Comparison of ENCODE assay signal across 8 mouse cellular contexts in the genomic region with DNA sequence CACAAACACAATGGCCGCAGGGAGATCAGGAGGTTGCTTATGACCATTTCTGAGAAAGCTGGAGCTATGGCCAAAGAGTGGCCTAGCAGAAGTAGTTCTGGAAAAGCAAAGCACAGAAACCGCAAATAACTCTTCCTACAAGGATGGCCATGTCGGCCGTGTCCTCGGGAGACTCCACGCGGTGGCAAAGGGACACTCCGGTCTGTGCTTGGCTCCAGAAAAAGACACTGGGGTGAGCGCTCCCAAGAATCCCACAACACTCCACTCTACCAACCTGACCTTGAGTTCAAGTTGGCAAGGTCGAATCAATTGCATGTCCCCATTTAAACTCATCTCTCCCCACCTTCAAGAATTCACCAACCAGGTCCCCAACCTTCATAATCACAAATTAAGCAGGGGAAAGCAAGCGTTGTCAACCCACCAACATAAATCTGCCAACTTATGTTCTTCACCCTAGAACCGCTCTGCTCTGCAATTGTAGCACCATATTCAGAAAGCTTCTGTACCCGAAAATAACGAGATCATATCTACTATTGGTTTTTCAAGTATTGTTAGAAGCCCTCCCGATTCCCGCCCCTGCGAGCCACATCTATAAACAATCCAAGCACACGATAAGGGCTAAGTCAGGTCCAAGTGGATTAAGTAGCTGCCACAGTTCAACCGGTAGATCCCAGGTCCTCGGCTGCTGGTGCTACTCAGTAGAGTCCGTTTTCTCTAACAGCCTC. TPM values are rescaled to one million over a fixed set of nuclear protein-coding genes. Genes with fewer than 3 reads are reported as not detected.
DNase-seq lines count a peak whose midpoint lies in the region; ATAC-seq and TF ChIP-seq lines count a peak whose summit lies in the region.

No protein-coding gene starts in this region.

- no peaks in the 10 kb centered on the region for H3K36me3 ChIP-seq in spleen, adult 2 months (ENCODE audit: control insufficient read depth, insufficient read depth, low read length)
- H3K36me3 ChIP-seq in heart, embryonic 11.5 days (ENCODE audit: control insufficient read depth, insufficient read depth, low read length) = no peaks in the 10 kb centered on the region
- no peaks in the 10 kb centered on the region for H3K36me3 ChIP-seq in limb, embryonic 12.5 days
- no peaks in the 10 kb centered on the region for H3K36me3 ChIP-seq in neural tube, embryonic 14.5 days (ENCODE audit: control insufficient read depth, insufficient read depth, low read length)

- TF ChIP-seq POLR2A in spleen, adult 2 months (IDR thresholded peaks at IDR 0.05; ENCODE audit: low read depth, low read length) = no peak

- peak overlapping the region; percentile 82 for H3K9ac ChIP-seq in heart, embryonic 11.5 days (ENCODE audit: low read depth, low read length)
- peak overlapping the region; percentile 74 for H3K9ac ChIP-seq in limb, embryonic 12.5 days (replicated peaks)
- peak overlapping the region; percentile 82 for H3K9ac ChIP-seq in neural tube, embryonic 14.5 days (replicated peaks; ENCODE audit: low read depth, low read length)

- whole genome bisulfite sequencing in spleen, adult 2 months = 16% methylated on average over 21 of the region's 21 CpGs
- WGBS in heart, embryonic 11.5 days (ENCODE audit: insufficient replicate concordance) = 11% methylated on average over 21 of the region's 21 CpGs
- 19% methylated on average over 21 of the region's 21 CpGs for WGBS in limb, embryonic 12.5 days
- 11% methylated on average over 21 of the region's 21 CpGs for WGBS in neural tube, embryonic 14.5 days

- H3K4me2 ChIP-seq in heart, embryonic 11.5 days = peak overlapping the region; percentile 100
- H3K4me2 ChIP-seq in limb, embryonic 12.5 days = peak overlapping the region; percentile 100
- H3K4me2 ChIP-seq in neural tube, embryonic 14.5 days (ENCODE audit: low read depth, low read length) = peak overlapping the region; percentile 91

- DNase-seq in spleen, adult 2 months (ENCODE audit: low read depth in 1 of 2, low spot score in 2 of 2) = no peak
- DNase-seq in spleen, postnatal 36 days (ENCODE audit: low spot score in 2 of 2) = no peak
- DNase-seq in cerebellum, adult 9-11 months = peak; percentile 54
- no peak for DNase-seq in layer of hippocampus, adult 9-11 months
- no peak for DNase-seq in natural killer cell, adult 2 months (ENCODE audit: low spot score in 2 of 2)

- peak overlapping the region; percentile 63 for H3K4me3 ChIP-seq in spleen, adult 2 months (ENCODE audit: extremely low read depth, insufficient read depth, insufficient read length)
- peak overlapping the region; percentile 78 for H3K4me3 ChIP-seq in heart, embryonic 11.5 days (ENCODE audit: low read depth, low read length)
- H3K4me3 ChIP-seq in limb, embryonic 12.5 days (replicated peaks) = peak overlapping the region; percentile 78
- peak overlapping the region; percentile 82 for H3K4me3 ChIP-seq in neural tube, embryonic 14.5 days (ENCODE audit: low read depth, low read length)

- TF ChIP-seq CTCF in spleen, adult 2 months (IDR thresholded peaks at IDR 0.05; ENCODE audit: extremely low read depth, insufficient read depth, insufficient read length, insufficient replicate concordance) = no peak

- peaks cover 12% of the 10 kb centered on the region; the same call in 1 of the 2 replicates for H3K4me1 ChIP-seq in spleen, adult 2 months (ENCODE audit: control insufficient read depth, insufficient read depth, insufficient read length)
- peaks cover 7% of the 10 kb centered on the region for H3K4me1 ChIP-seq in heart, embryonic 11.5 days (ENCODE audit: control insufficient read depth, insufficient read depth, low read length)
- peaks cover 26% of the 10 kb centered on the region for H3K4me1 ChIP-seq in limb, embryonic 12.5 days (replicated peaks)
- H3K4me1 ChIP-seq in neural tube, embryonic 14.5 days (ENCODE audit: control insufficient read depth, insufficient read depth, low read length) = peaks cover 25% of the 10 kb centered on the region

- no peaks in the 10 kb centered on the region for H3K9me3 ChIP-seq in heart, embryonic 11.5 days (replicated peaks; ENCODE audit: control insufficient read depth, low read length)
- H3K9me3 ChIP-seq in limb, embryonic 12.5 days = no peaks in the 10 kb centered on the region
- no peaks in the 10 kb centered on the region for H3K9me3 ChIP-seq in neural tube, embryonic 14.5 days (ENCODE audit: control insufficient read depth, low read length)

- no peak for ATAC-seq in heart, embryonic 11.5 days (replicated peaks; ENCODE audit: insufficient number of reproducible peaks, low FRiP score, low TSS enrichment)
- ATAC-seq in limb, embryonic 12.5 days (ENCODE audit: insufficient number of reproducible peaks, insufficient read depth, low FRiP score, low TSS enrichment, low read depth) = no peak
- ATAC-seq in neural tube, embryonic 14.5 days (ENCODE audit: low read depth) = no peak

- H3K27me3 ChIP-seq in spleen, adult 2 months (ENCODE audit: control insufficient read depth, insufficient read depth, low read length) = peaks cover 3% of the 10 kb centered on the region; the same call in 1 of the 2 replicates
- H3K27me3 ChIP-seq in heart, embryonic 11.5 days (ENCODE audit: control insufficient read depth, insufficient read depth, low read length) = no peaks in the 10 kb centered on the region
- H3K27me3 ChIP-seq in limb, embryonic 12.5 days = peaks cover 22% of the 10 kb centered on the region
- no peaks in the 10 kb centered on the region for H3K27me3 ChIP-seq in neural tube, embryonic 14.5 days (ENCODE audit: control insufficient read depth, insufficient read depth, low read length)

- no peak overlapping the region for H3K27ac ChIP-seq in spleen, adult 2 months (ENCODE audit: insufficient read depth, low read length)
- H3K27ac ChIP-seq in heart, embryonic 11.5 days (ENCODE audit: low read depth, low read length) = no peak overlapping the region
- peak overlapping the region; percentile 80; the same call in 1 of the 2 replicates for H3K27ac ChIP-seq in limb, embryonic 12.5 days
- peak overlapping the region; percentile 89 for H3K27ac ChIP-seq in neural tube, embryonic 14.5 days (ENCODE audit: low read depth, low read length)

RNA-seq across cellular contexts. Expression of gene Frat2, which starts 1.4 kb away (rescaled TPM):
- 7.6 and 14.4 TPM in 2 replicates for polyA plus RNA-seq in spleen, adult 2 months (2012; rRNA removed)
- polyA plus RNA-seq in heart, embryonic 11.5 days (2014; fragmentation: Nextera tagmentation; extraction: Ambion mirVana) = 1.1 and 2.2 TPM in 2 replicates
- 5.0 and 5.6 TPM in 2 replicates for polyA plus RNA-seq in limb, embryonic 12.5 days (2016; fragmentation: Nextera tagmentation; extraction: Ambion mirVana)
- 5.4 and 12.0 TPM in 2 replicates for polyA plus RNA-seq in neural tube, embryonic 14.5 days (2014; fragmentation: Nextera tagmentation; extraction: Ambion mirVana)

RNA-seq across cellular contexts. Expression of gene Frat1, which starts 16.8 kb away (rescaled TPM):
- 7.6 and 12.7 TPM in 2 replicates for polyA plus RNA-seq in spleen, adult 2 months (2012; rRNA removed)
- polyA plus RNA-seq in heart, embryonic 11.5 days (2014; fragmentation: Nextera tagmentation; extraction: Ambion mirVana) = 3.5 and 3.6 TPM in 2 replicates
- polyA plus RNA-seq in limb, embryonic 12.5 days (2016; fragmentation: Nextera tagmentation; extraction: Ambion mirVana) = 5.8 and 6.2 TPM in 2 replicates
- polyA plus RNA-seq in neural tube, embryonic 14.5 days (2014; fragmentation: Nextera tagmentation; extraction: Ambion mirVana) = 25.0 and 31.4 TPM in 2 replicates

RNA-seq across cellular contexts. Expression of gene Arhgap19, which starts 44.7 kb away (rescaled TPM):
- polyA plus RNA-seq in spleen, adult 2 months (2012; rRNA removed) = 4.8 and 8.5 TPM in 2 replicates
- 20.8 and 22.8 TPM in 2 replicates for polyA plus RNA-seq in heart, embryonic 11.5 days (2014; fragmentation: Nextera tagmentation; extraction: Ambion mirVana)
- 33.5 and 35.0 TPM in 2 replicates for polyA plus RNA-seq in limb, embryonic 12.5 days (2016; fragmentation: Nextera tagmentation; extraction: Ambion mirVana)
- 3.6 and 5.9 TPM in 2 replicates for polyA plus RNA-seq in neural tube, embryonic 14.5 days (2014; fragmentation: Nextera tagmentation; extraction: Ambion mirVana)

RNA-seq across cellular contexts. Expression of gene Rrp12, which starts 49.4 kb away (rescaled TPM):
- 7.0 and 9.2 TPM in 2 replicates for polyA plus RNA-seq in spleen, adult 2 months (2012; rRNA removed)
- polyA plus RNA-seq in heart, embryonic 11.5 days (2014; fragmentation: Nextera tagmentation; extraction: Ambion mirVana) = 8.5 and 10.4 TPM in 2 replicates
- polyA plus RNA-seq in limb, embryonic 12.5 days (2016; fragmentation: Nextera tagmentation; extraction: Ambion mirVana) = 22.8 and 23.2 TPM in 2 replicates
- 10.7 and 14.7 TPM in 2 replicates for polyA plus RNA-seq in neural tube, embryonic 14.5 days (2014; fragmentation: Nextera tagmentation; extraction: Ambion mirVana)

Comparison
In these comparisons a context has a peak if more than half of its experiments do, and no peak if none do; other contexts are left out.
1. H3K27ac ChIP-seq: peak in limb, embryonic 12.5 days (single experiment) and neural tube, embryonic 14.5 days (single experiment); none in spleen, adult 2 months (single experiment) and heart, embryonic 11.5 days (single experiment).
2. Peak in every context shown above with its lines, with median percentiles within 50 percentile points of each other: H3K4me3 ChIP-seq, H3K4me2 ChIP-seq and H3K9ac ChIP-seq.